Mouse (Mus musculus) hindbrain, embryonic 13.5 days (tissue): ENCODE results near the gene Lgr5. TPM values are rescaled to one million over a fixed set of nuclear protein-coding genes. Genes with fewer than 3 reads are reported as not detected.

Experiments used
- ATAC-seq: fragments of 200-750 bp; cut with Nextera tagmentation; 2 replicates; pipeline ENCODE4 v1.8.0; 2017; ENCODE audit warnings: moderate TSS enrichment; ENCODE audit not compliant: low FRiP score
- H3K27ac ChIP-seq: fragments of 300-500 bp; sonication (generic); 2 replicates; pipeline ENCODE4 v1.5.1; 2015; ENCODE audit warnings: inconsistent platforms, mild to moderate bottlenecking, moderate library complexity
- H3K27me3 ChIP-seq: fragments of 300-500 bp; sonication (generic); 2 replicates; pipeline ENCODE4 v1.6.1; 2015; ENCODE audit warnings: mild to moderate bottlenecking, inconsistent platforms
- H3K36me3 ChIP-seq: fragments of 300-500 bp; sonication (generic); 2 replicates; pipeline ENCODE4 v1.6.1; 2015; ENCODE audit warnings: mild to moderate bottlenecking, inconsistent platforms
- H3K4me1 ChIP-seq: fragments of 300-500 bp; sonication (generic); replicated peaks from 2 replicates; pipeline ENCODE4 v1.6.1; 2015; ENCODE audit warnings: inconsistent platforms
- H3K4me2 ChIP-seq: fragments of 300-500 bp; sonication (generic); 2 replicates; pipeline ENCODE4 v1.6.1; 2015; ENCODE audit warnings: inconsistent platforms, mild to moderate bottlenecking, moderate library complexity
- H3K4me3 ChIP-seq: fragments of 300-500 bp; sonication (generic); 2 replicates; pipeline ENCODE4 v1.5.1; 2015; ENCODE audit warnings: mild to moderate bottlenecking, inconsistent platforms
- H3K9ac ChIP-seq: fragments of 300-500 bp; sonication (generic); 2 replicates; pipeline ENCODE4 v1.6.1; 2015; ENCODE audit warnings: mild to moderate bottlenecking, inconsistent platforms
- H3K9me3 ChIP-seq: fragments of 300-500 bp; sonication (generic); 2 replicates; pipeline ENCODE4 v1.6.1; 2016; ENCODE audit warnings: inconsistent platforms
- WGBS: fragments of 180-500 bp; shearing (Covaris S2); methylation state at CpG from one replicate; pipeline ENCODE4 v1.1.7; 2015; 5-methylcytosine and 5-hydroxymethylcytosine counted together
- polyA plus RNA-seq: library from polyadenylated mRNA; unstranded; fragments of >200 nt; fragmentation: Nextera tagmentation; extraction: Ambion mirVana; gene quantifications from 2 replicates; pipeline ENCODE4 v1.2.1, GENCODE M21; 2015

Gene Lgr5
- polyA plus RNA-seq, 1 experiment from 2014 or later, result 3.0 TPM

- 83% methylated on average over 5 of the region's 5 CpGs for WGBS
- H3K4me2 ChIP-seq, result no peak overlapping the region
- no peaks in the 10 kb centered on the region for H3K27me3 ChIP-seq
- no peak for ATAC-seq
- H3K4me3 ChIP-seq, result no peak overlapping the region
- H3K36me3 ChIP-seq, result no peaks in the 10 kb centered on the region
- H3K4me1 ChIP-seq, result no peaks in the 10 kb centered on the region
- 0 out of 2 replicates have a peak, but pooled peaks cover 7% of the 10 kb centered on the region for H3K9me3 ChIP-seq
- no peak overlapping the region for H3K9ac ChIP-seq
- no peak overlapping the region for H3K27ac ChIP-seq
Observed at GRCm38 (mm10) chr10:115563961-115564360, 23.6 kb downstream of the Lgr5 start.

- WGBS, result 90% methylated on average over 4 of the region's 4 CpGs
- no peaks in the 10 kb centered on the region for H3K4me1 ChIP-seq
- ATAC-seq, result no peak
- no peak overlapping the region for H3K4me2 ChIP-seq
- H3K9me3 ChIP-seq, result 0 out of 2 replicates have a peak, but pooled peaks cover 7% of the 10 kb centered on the region
- no peaks in the 10 kb centered on the region for H3K36me3 ChIP-seq
- no peak overlapping the region for H3K27ac ChIP-seq
- no peak overlapping the region for H3K9ac ChIP-seq
- no peaks in the 10 kb centered on the region for H3K27me3 ChIP-seq
- H3K4me3 ChIP-seq, result no peak overlapping the region
Observed at GRCm38 (mm10) chr10:115562911-115563686, 24.5 kb downstream of the Lgr5 start.

- Histone ChIP-seq H3K9me3 (no peaks in the 10 kb centered on the region), H3K27ac (no peak overlapping the region), H3K4me2 (no peak overlapping the region), H3K4me1 (peaks cover 8% of the 10 kb centered on the region; the same call in 1 of the 2 replicates), H3K9ac (no peak overlapping the region), H3K36me3 (no peaks in the 10 kb centered on the region), H3K27me3 (no peaks in the 10 kb centered on the region), H3K4me3 (no peak overlapping the region)
- 74% methylated on average over 12 of the region's 12 CpGs for WGBS
- ATAC-seq, result no peak
Observed at GRCm38 (mm10) chr10:115561136-115561880, 26.3 kb downstream of the Lgr5 start.

GRCm38 (mm10) chr10:115556738-115557242 lies 30.8 kb downstream of the Lgr5 start:
- Histone ChIP-seq H3K27me3 (no peaks in the 10 kb centered on the region), H3K36me3 (no peaks in the 10 kb centered on the region), H3K27ac (no peak overlapping the region), H3K9ac (no peak overlapping the region), H3K9me3 (no peaks in the 10 kb centered on the region), H3K4me3 (no peak overlapping the region), H3K4me1 (peaks cover 8% of the 10 kb centered on the region; the same call in 1 of the 2 replicates), H3K4me2 (peak overlapping the region; percentile 25)
- WGBS, result 14% methylated on average over 12 of the region's 12 CpGs
- ATAC-seq, result 0 out of 2 replicates have a peak, but pooled peaks have one; percentile 46

GRCm38 (mm10) chr10:115555191-115555765 lies 32.3 kb downstream of the Lgr5 start:
- no peak overlapping the region for H3K27ac ChIP-seq
- WGBS, result 68% methylated on average over 2 of the region's 2 CpGs
- ATAC-seq, result no peak

GRCm38 (mm10) chr10:115553352-115554113 lies 34.0 kb downstream of the Lgr5 start:
- H3K36me3 ChIP-seq, result no peaks in the 10 kb centered on the region
- no peak overlapping the region for H3K9ac ChIP-seq
- no peaks in the 10 kb centered on the region for H3K27me3 ChIP-seq
- H3K4me3 ChIP-seq, result no peak overlapping the region
- no peak overlapping the region for H3K27ac ChIP-seq
- H3K9me3 ChIP-seq, result no peaks in the 10 kb centered on the region
- peaks cover 8% of the 10 kb centered on the region; the same call in 1 of the 2 replicates for H3K4me1 ChIP-seq
- 48% methylated on average over 11 of the region's 11 CpGs for WGBS
- H3K4me2 ChIP-seq, result no peak overlapping the region
- ATAC-seq, result no peak

More at GRCm38 (mm10) chr10:115555191-115555765, 32.3 kb downstream of the Lgr5 start:
- Histone ChIP-seq H3K4me1 (peaks cover 8% of the 10 kb centered on the region; the same call in 1 of the 2 replicates), H3K27me3 (no peaks in the 10 kb centered on the region), H3K36me3 (no peaks in the 10 kb centered on the region), H3K9me3 (no peaks in the 10 kb centered on the region), H3K4me3 (no peak overlapping the region), H3K9ac (no peak overlapping the region), H3K4me2 (no peak overlapping the region)

- no peaks in the 10 kb centered on the region for H3K9me3 ChIP-seq
- H3K4me2 ChIP-seq, result no peak overlapping the region
- ATAC-seq, result no peak
- no peak overlapping the region for H3K9ac ChIP-seq
- H3K36me3 ChIP-seq, result no peaks in the 10 kb centered on the region
- WGBS, result 83% methylated on average over 3 of the region's 3 CpGs
- no peak overlapping the region for H3K27ac ChIP-seq
- H3K27me3 ChIP-seq, result no peaks in the 10 kb centered on the region
- H3K4me3 ChIP-seq, result no peak overlapping the region
- H3K4me1 ChIP-seq, result no peaks in the 10 kb centered on the region
Observed at GRCm38 (mm10) chr10:115551069-115551468, 36.5 kb downstream of the Lgr5 start.

GRCm38 (mm10) chr10:115550253-115550652 lies 37.3 kb downstream of the Lgr5 start:
- Histone ChIP-seq H3K27ac (no peak overlapping the region), H3K36me3 (no peaks in the 10 kb centered on the region), H3K4me1 (no peaks in the 10 kb centered on the region), H3K4me2 (no peak overlapping the region), H3K9me3 (no peaks in the 10 kb centered on the region), H3K4me3 (no peak overlapping the region), H3K9ac (no peak overlapping the region), H3K27me3 (no peaks in the 10 kb centered on the region)
- ATAC-seq, result no peak
- 55% methylated on average over 7 of the region's 7 CpGs for WGBS

GRCm38 (mm10) chr10:115542917-115543316 lies 44.7 kb downstream of the Lgr5 start:
- Histone ChIP-seq H3K9me3 (no peaks in the 10 kb centered on the region), H3K4me3 (no peak overlapping the region), H3K4me2 (no peak overlapping the region), H3K4me1 (no peaks in the 10 kb centered on the region), H3K27me3 (no peaks in the 10 kb centered on the region), H3K36me3 (no peaks in the 10 kb centered on the region), H3K9ac (no peak overlapping the region), H3K27ac (no peak overlapping the region)
- no peak for ATAC-seq
- WGBS, result 84% methylated on average over 6 of the region's 6 CpGs

GRCm38 (mm10) chr10:115530746-115531145 lies 56.8 kb downstream of the Lgr5 start:
- no peaks in the 10 kb centered on the region for H3K27me3 ChIP-seq
- H3K9me3 ChIP-seq, result peaks cover 5% of the 10 kb centered on the region; the same call in 1 of the 2 replicates
- no peaks in the 10 kb centered on the region for H3K4me1 ChIP-seq
- H3K4me2 ChIP-seq, result no peak overlapping the region
- no peak for ATAC-seq
- no peaks in the 10 kb centered on the region for H3K36me3 ChIP-seq
- no peak overlapping the region for H3K4me3 ChIP-seq
- WGBS, result 74% methylated on average over 2 of the region's 2 CpGs
- H3K9ac ChIP-seq, result no peak overlapping the region
- no peak overlapping the region for H3K27ac ChIP-seq

- H3K9ac ChIP-seq, result no peak overlapping the region
- H3K4me2 ChIP-seq, result no peak overlapping the region
- no peaks in the 10 kb centered on the region for H3K36me3 ChIP-seq
- H3K9me3 ChIP-seq, result peaks cover 5% of the 10 kb centered on the region; the same call in 1 of the 2 replicates
- ATAC-seq, result no peak
- WGBS, result 90% methylated on average over 12 of the region's 12 CpGs
- no peak overlapping the region for H3K4me3 ChIP-seq
- no peak overlapping the region for H3K27ac ChIP-seq
- no peaks in the 10 kb centered on the region for H3K4me1 ChIP-seq
- no peaks in the 10 kb centered on the region for H3K27me3 ChIP-seq
Observed at GRCm38 (mm10) chr10:115529768-115530167, 57.8 kb downstream of the Lgr5 start.
